In genomic region chr11:95805527-95805926, GRCm38 (mm10) we compare ENCODE assay signal across 9 mouse cellular contexts. TPM values are rescaled to one million over a fixed set of nuclear protein-coding genes. Genes with fewer than 3 reads are reported as not detected.
A peak's percentile ranks its signal among the peaks of the same experiment; 100 is the strongest.
DNase-seq lines count a peak whose midpoint lies in the region; ATAC-seq and TF ChIP-seq lines count a peak whose summit lies in the region.
"Had no signal": no experiment of that assay in that cellular context is flagged by ENCODE, and none has a peak within 500 bp of the region (broad histone marks: within the 10 kb centered on the region; RNA-seq: fewer than 3 reads in every experiment).

No protein-coding gene starts in this region.

- no peaks in the 10 kb centered on the region for H3K4me1 ChIP-seq in kidney, adult 2 months (ENCODE audit: control insufficient read depth, insufficient read depth, low read length)
- no peaks in the 10 kb centered on the region for H3K4me1 ChIP-seq in kidney, embryonic 16.5 days (ENCODE audit: insufficient read depth, low read length)

- H3K36me3 ChIP-seq in kidney, adult 2 months (ENCODE audit: control insufficient read depth, insufficient read depth, low read length), result no peaks in the 10 kb centered on the region
- no peaks in the 10 kb centered on the region for H3K36me3 ChIP-seq in kidney, embryonic 16.5 days (ENCODE audit: insufficient read depth, low read length)

- no peak for ATAC-seq in kidney, embryonic 16.5 days (ENCODE audit: low FRiP score, low TSS enrichment)
- ATAC-seq: hindbrain, embryonic 16.5 days had no signal

- H3K4me2 ChIP-seq in kidney, embryonic 16.5 days (replicated peaks; ENCODE audit: low read depth, low read length), result no peak overlapping the region

- no peak overlapping the region for H3K4me3 ChIP-seq in kidney, adult 2 months (ENCODE audit: insufficient read depth, low read depth, low read length)
- no peak overlapping the region for H3K4me3 ChIP-seq in kidney, embryonic 16.5 days (ENCODE audit: low read length)

- 40% methylated on average over 3 of the region's 3 CpGs for WGBS in kidney, adult 2 months
- WGBS in kidney, embryonic 16.5 days, result 29% methylated on average over 3 of the region's 3 CpGs

- H3K27ac ChIP-seq in kidney, adult 2 months (ENCODE audit: insufficient read depth, low read depth, low read length), result no peak overlapping the region
- H3K27ac ChIP-seq in kidney, embryonic 16.5 days (ENCODE audit: low read length), result no peak overlapping the region

- TF ChIP-seq POLR2A in kidney, adult 2 months (IDR thresholded peaks at IDR 0.05; ENCODE audit: low read depth, low read length), result no peak

- peak; percentile 57 for DNase-seq in kidney, adult 2 months
- DNase-seq in adrenal gland, postnatal 10 days, result peak; percentile 79
- DNase-seq in kidney, postnatal 10 days, result peak; percentile 30
- DNase-seq in spleen, postnatal 36 days (ENCODE audit: low spot score in 2 of 2), result peak; percentile 36 to 59
- no peak for DNase-seq in left cerebral cortex, adult 18-20 months (ENCODE audit: low spot score in 2 of 2)
- DNase-seq in testis, postnatal 10 days (ENCODE audit: low spot score), result no peak
- no peak for DNase-seq in thymus, postnatal 36 days

- H3K27me3 ChIP-seq in kidney, adult 2 months (replicated peaks; ENCODE audit: control insufficient read depth, insufficient read depth, low read length), result no peaks in the 10 kb centered on the region
- no peaks in the 10 kb centered on the region for H3K27me3 ChIP-seq in kidney, embryonic 16.5 days (ENCODE audit: insufficient read depth, low read length)

- no peaks in the 10 kb centered on the region for H3K9me3 ChIP-seq in kidney, embryonic 16.5 days (ENCODE audit: low read length)

- no peak overlapping the region for H3K9ac ChIP-seq in kidney, embryonic 16.5 days (replicated peaks; ENCODE audit: low read length)

- no peak for TF ChIP-seq CTCF in kidney, adult 2 months (conservative IDR thresholded peaks at IDR 0.05; ENCODE audit: insufficient read depth, insufficient read length, low read depth, low read length)

RNA-seq across cellular contexts. Expression of gene Phospho1, which starts 18.8 kb away (rescaled TPM):
- polyA plus RNA-seq in kidney, adult 2 months (2012; rRNA removed), result 26.4 and 46.5 TPM in 2 replicates
- polyA plus RNA-seq in kidney, embryonic 16.5 days (2015; fragmentation: Nextera tagmentation; extraction: Ambion mirVana), result not detected in 2 replicates
- 100 to 1,000 TPM; 204 to 243 TPM for total RNA-seq in adrenal gland, postnatal 10 days (2021)
- total RNA-seq in left cerebral cortex, adult 18-20 months (2021), result 10 to 100 TPM; 65.2 to 87.4 TPM
- polyA plus RNA-seq: hindbrain, embryonic 16.5 days had no signal

RNA-seq across cellular contexts. Expression of gene Gngt2, which starts 31.5 kb away (rescaled TPM):
- polyA plus RNA-seq in kidney, adult 2 months (2012; rRNA removed), result 8.0 and 10.3 TPM in 2 replicates
- polyA plus RNA-seq in kidney, embryonic 16.5 days (2015; fragmentation: Nextera tagmentation; extraction: Ambion mirVana), result 21.0 and 24.2 TPM in 2 replicates
- 10 to 100 TPM; 21.9 to 22.9 TPM for total RNA-seq in adrenal gland, postnatal 10 days (2021)
- total RNA-seq in left cerebral cortex, adult 18-20 months (2021), result 1 to 10 TPM; 2.8 to 4.5 TPM

RNA-seq across cellular contexts. Expression of gene Abi3, which starts 36.7 kb away (rescaled TPM):
- polyA plus RNA-seq in kidney, adult 2 months (2012; rRNA removed), result 21.8 and 25.0 TPM in 2 replicates
- 11.7 and 14.1 TPM in 2 replicates for polyA plus RNA-seq in kidney, embryonic 16.5 days (2015; fragmentation: Nextera tagmentation; extraction: Ambion mirVana)
- 10 to 100 TPM; 11.5 to 14.8 TPM for total RNA-seq in adrenal gland, postnatal 10 days (2021)
- 1 to 10 TPM; 7.3 to 8.0 TPM for total RNA-seq in left cerebral cortex, adult 18-20 months (2021)

Comparison
In these comparisons a context has a peak if more than half of its experiments do, and no peak if none do; other contexts are left out.
1. DNase-seq: peak in kidney, adult 2 months (single experiment), adrenal gland, postnatal 10 days (single experiment), kidney, postnatal 10 days (single experiment) and spleen, postnatal 36 days (2 of 2); none in left cerebral cortex, adult 18-20 months (0 of 2), testis, postnatal 10 days (single experiment) and thymus, postnatal 36 days (0 of 2).
2. RNA of gene Gngt2, which starts 31.5 kb away (total RNA-seq): 21.9 to 22.9 TPM in adrenal gland, postnatal 10 days; 2.8 to 4.5 TPM in left cerebral cortex, adult 18-20 months; every median in the first group is over 4 times any median in the second.